Mouse (Mus musculus) heart, postnatal 0 days (tissue): ENCODE data around the gene Mtss1l.

ENCODE experiments used
- CTCF ChIP-seq: IDR thresholded peaks from 2 replicates; pipeline ENCODE4 v1.5.1; 2016; ENCODE audit warnings: antibody characterized with exemption, control low read depth, low read depth
- EP300 ChIP-seq: IDR thresholded peaks from 2 replicates; pipeline ENCODE4 v1.6.1; 2016; ENCODE audit warnings: antibody characterized with exemption, low read depth

- TF ChIP-seq EP300 (no peak), CTCF (no peak)
These were observed 17.2 kb upstream of the Mtss1l start for GRCm38 (mm10) chr8:110704103-110704502.
